Mouse (Mus musculus): Measurements from ENCODE around the gene Pigm. TPM values are rescaled to one million over a fixed set of nuclear protein-coding genes. Genes with fewer than 3 reads are reported as not detected.

Pigm gene
- total and polyA plus RNA-seq, 3 experiments, result 10.6 to 28.3 (median 19.2) TPM

- H3K4me3 ChIP-seq (ENCODE audit: low read depth, low read length), result no peak overlapping the region
- ATAC-seq (ENCODE audit: extremely low read depth, insufficient number of reproducible peaks, low FRiP score, poor library complexity, severe bottlenecking) (no peak), DNase-seq (ENCODE audit: low spot score) (no peak)
- peaks cover 11% of the 10 kb centered on the region for H3K27me3 ChIP-seq (ENCODE audit: insufficient read depth, low read length)
- H3K9me3 ChIP-seq (replicated peaks), result no peaks in the 10 kb centered on the region
- H3K4me1 ChIP-seq (ENCODE audit: insufficient read depth, low read depth, low read length), result no peaks in the 10 kb centered on the region
- H3K36me3 ChIP-seq (replicated peaks), result no peaks in the 10 kb centered on the region
- no peak for TF ChIP-seq POLR2AphosphoS5 (IDR thresholded peaks at IDR 0.05; ENCODE audit: insufficient replicate concordance, low read depth, low read length)
- TF ChIP-seq GATA2 (IDR thresholded peaks at IDR 0.05; ENCODE audit: borderline replicate concordance, low read depth, low read length), result no peak
- TF ChIP-seq CTCF (IDR thresholded peaks at IDR 0.05; ENCODE audit: low read depth, low read length), result no peak
- TF ChIP-seq TAL1 (conservative IDR thresholded peaks at IDR 0.05; ENCODE audit: low read depth, low read length), result no peak
These were observed 20.8 kb downstream of the Pigm start for GRCm38 (mm10) chr1:172396996-172397752.

- DNase-seq (ENCODE audit: low spot score), result no peak
- peaks cover 5% of the 10 kb centered on the region for H3K27me3 ChIP-seq (ENCODE audit: insufficient read depth, low read length)
- no peak for ATAC-seq (ENCODE audit: extremely low read depth, insufficient number of reproducible peaks, low FRiP score, poor library complexity, severe bottlenecking)
- no peak overlapping the region for H3K4me3 ChIP-seq (ENCODE audit: low read depth, low read length)
- H3K9me3 ChIP-seq (replicated peaks), result no peaks in the 10 kb centered on the region
- peaks cover 2% of the 10 kb centered on the region; the same call in 1 of the 2 replicates for H3K4me1 ChIP-seq (ENCODE audit: insufficient read depth, low read depth, low read length)
- TF ChIP-seq GATA2 (IDR thresholded peaks at IDR 0.05; ENCODE audit: borderline replicate concordance, low read depth, low read length) (no peak), CTCF (IDR thresholded peaks at IDR 0.05; ENCODE audit: low read depth, low read length) (no peak), POLR2AphosphoS5 (IDR thresholded peaks at IDR 0.05; ENCODE audit: insufficient replicate concordance, low read depth, low read length) (no peak), TAL1 (conservative IDR thresholded peaks at IDR 0.05; ENCODE audit: low read depth, low read length) (no peak), GATA1 (IDR thresholded peaks at IDR 0.05; ENCODE audit: borderline replicate concordance, low read length) (no peak)
- H3K36me3 ChIP-seq (replicated peaks), result no peaks in the 10 kb centered on the region
These were observed 29.8 kb downstream of the Pigm start for GRCm38 (mm10) chr1:172406077-172406706.

GRCm38 (mm10) chr1:172408996-172409395 is 32.6 kb downstream of the Pigm start:
- ATAC-seq (ENCODE audit: extremely low read depth, insufficient number of reproducible peaks, low FRiP score, poor library complexity, severe bottlenecking) (no peak), DNase-seq (ENCODE audit: low spot score) (no peak)
- TF ChIP-seq TAL1 (conservative IDR thresholded peaks at IDR 0.05; ENCODE audit: low read depth, low read length) (no peak), CTCF (IDR thresholded peaks at IDR 0.05; ENCODE audit: low read depth, low read length) (peak; percentile 83), GATA1 (IDR thresholded peaks at IDR 0.05; ENCODE audit: borderline replicate concordance, low read length) (no peak)
- Histone ChIP-seq H3K4me3 (ENCODE audit: low read depth, low read length) (no peak overlapping the region), H3K36me3 (replicated peaks) (no peaks in the 10 kb centered on the region), H3K4me1 (ENCODE audit: insufficient read depth, low read depth, low read length) (peaks cover 2% of the 10 kb centered on the region; the same call in 1 of the 2 replicates), H3K27me3 (ENCODE audit: insufficient read depth, low read length) (peaks cover 5% of the 10 kb centered on the region), H3K9me3 (replicated peaks) (no peaks in the 10 kb centered on the region)

GRCm38 (mm10) chr1:172409431-172409830 is 33.1 kb downstream of the Pigm start:
- no peaks in the 10 kb centered on the region for H3K9me3 ChIP-seq (replicated peaks)
- ATAC-seq (ENCODE audit: extremely low read depth, insufficient number of reproducible peaks, low FRiP score, poor library complexity, severe bottlenecking) (no peak), DNase-seq (ENCODE audit: low spot score) (no peak)
- H3K27me3 ChIP-seq (ENCODE audit: insufficient read depth, low read length), result peaks cover 5% of the 10 kb centered on the region
- TF ChIP-seq POLR2AphosphoS5 (IDR thresholded peaks at IDR 0.05; ENCODE audit: insufficient replicate concordance, low read depth, low read length) (no peak), GATA2 (IDR thresholded peaks at IDR 0.05; ENCODE audit: borderline replicate concordance, low read depth, low read length) (no peak), GATA1 (IDR thresholded peaks at IDR 0.05; ENCODE audit: borderline replicate concordance, low read length) (no peak), TAL1 (conservative IDR thresholded peaks at IDR 0.05; ENCODE audit: low read depth, low read length) (no peak), CTCF (IDR thresholded peaks at IDR 0.05; ENCODE audit: low read depth, low read length) (no peak)
- H3K4me3 ChIP-seq (ENCODE audit: low read depth, low read length), result no peak overlapping the region
- H3K36me3 ChIP-seq (replicated peaks), result no peaks in the 10 kb centered on the region
- peaks cover 2% of the 10 kb centered on the region; the same call in 1 of the 2 replicates for H3K4me1 ChIP-seq (ENCODE audit: insufficient read depth, low read depth, low read length)

GRCm38 (mm10) chr1:172410806-172411205 is 34.5 kb downstream of the Pigm start:
- Histone ChIP-seq H3K36me3 (replicated peaks) (no peaks in the 10 kb centered on the region), H3K4me3 (ENCODE audit: low read depth, low read length) (no peak overlapping the region), H3K9me3 (replicated peaks) (no peaks in the 10 kb centered on the region), H3K27me3 (ENCODE audit: insufficient read depth, low read length) (peaks cover 5% of the 10 kb centered on the region), H3K4me1 (ENCODE audit: insufficient read depth, low read depth, low read length) (peaks cover 2% of the 10 kb centered on the region; the same call in 1 of the 2 replicates)
- DNase-seq (ENCODE audit: low spot score) (no peak), ATAC-seq (ENCODE audit: extremely low read depth, insufficient number of reproducible peaks, low FRiP score, poor library complexity, severe bottlenecking) (no peak)
- TF ChIP-seq TAL1 (conservative IDR thresholded peaks at IDR 0.05; ENCODE audit: low read depth, low read length) (no peak), GATA2 (IDR thresholded peaks at IDR 0.05; ENCODE audit: borderline replicate concordance, low read depth, low read length) (no peak), CTCF (IDR thresholded peaks at IDR 0.05; ENCODE audit: low read depth, low read length) (0 out of 2 replicates have a peak, but pooled peaks have one; percentile 15), GATA1 (IDR thresholded peaks at IDR 0.05; ENCODE audit: borderline replicate concordance, low read length) (no peak), POLR2AphosphoS5 (IDR thresholded peaks at IDR 0.05; ENCODE audit: insufficient replicate concordance, low read depth, low read length) (no peak)

GRCm38 (mm10) chr1:172412204-172412603 is 35.9 kb downstream of the Pigm start:
- ATAC-seq (ENCODE audit: extremely low read depth, insufficient number of reproducible peaks, low FRiP score, poor library complexity, severe bottlenecking), result peak; percentile 52; the same call in 1 of the 2 replicates
- Histone ChIP-seq H3K27me3 (ENCODE audit: insufficient read depth, low read length) (no peaks in the 10 kb centered on the region; the same call in 1 of the 2 replicates), H3K4me1 (ENCODE audit: insufficient read depth, low read depth, low read length) (peaks cover 2% of the 10 kb centered on the region; the same call in 1 of the 2 replicates), H3K4me3 (ENCODE audit: low read depth, low read length) (no peak overlapping the region), H3K9me3 (replicated peaks) (no peaks in the 10 kb centered on the region), H3K36me3 (replicated peaks) (no peaks in the 10 kb centered on the region)
- DNase-seq (ENCODE audit: low spot score), result peak; percentile 7
- TF ChIP-seq POLR2AphosphoS5 (IDR thresholded peaks at IDR 0.05; ENCODE audit: insufficient replicate concordance, low read depth, low read length), result no peak
- TF ChIP-seq CTCF (IDR thresholded peaks at IDR 0.05; ENCODE audit: low read depth, low read length), result peak; percentile 68
- TF ChIP-seq GATA2 (IDR thresholded peaks at IDR 0.05; ENCODE audit: borderline replicate concordance, low read depth, low read length), result no peak
- TF ChIP-seq GATA1 (IDR thresholded peaks at IDR 0.05; ENCODE audit: borderline replicate concordance, low read length), result no peak
- no peak for TF ChIP-seq TAL1 (conservative IDR thresholded peaks at IDR 0.05; ENCODE audit: low read depth, low read length)
